Mouse (Mus musculus) cerebellum, adult 2 months (tissue): ENCODE measurements around the gene Pgls.

Experiments used
- CTCF ChIP-seq: fragments of 200-500 bp; IDR thresholded peaks from 2 replicates; pipeline ENCODE4 v1.5.1; 2011; ENCODE audit warnings: low read depth, mild to moderate bottlenecking, control low read depth, low read length, moderate library complexity, borderline replicate concordance; ENCODE audit not compliant: insufficient read depth
- POLR2A ChIP-seq: fragments of 200-500 bp; IDR thresholded peaks from 2 replicates; pipeline ENCODE4 v1.6.1; 2011; ENCODE audit warnings: low read length, control low read depth, borderline replicate concordance; ENCODE audit not compliant: insufficient read depth

GRCm38 (mm10) chr8:71597451-71597850 lies 5.5 kb downstream of the Pgls start, which contains the start of gene Fam129c:
- TF ChIP-seq CTCF (no peak), POLR2A (no peak)
